Mouse (Mus musculus): ENCODE measurements around the gene Cnnm3. TPM values are rescaled to one million over a fixed set of nuclear protein-coding genes. Genes with fewer than 3 reads are reported as not detected.

The Cnnm3 gene
- polyA plus RNA-seq, 1 experiment = 5.6 TPM

DNA sequence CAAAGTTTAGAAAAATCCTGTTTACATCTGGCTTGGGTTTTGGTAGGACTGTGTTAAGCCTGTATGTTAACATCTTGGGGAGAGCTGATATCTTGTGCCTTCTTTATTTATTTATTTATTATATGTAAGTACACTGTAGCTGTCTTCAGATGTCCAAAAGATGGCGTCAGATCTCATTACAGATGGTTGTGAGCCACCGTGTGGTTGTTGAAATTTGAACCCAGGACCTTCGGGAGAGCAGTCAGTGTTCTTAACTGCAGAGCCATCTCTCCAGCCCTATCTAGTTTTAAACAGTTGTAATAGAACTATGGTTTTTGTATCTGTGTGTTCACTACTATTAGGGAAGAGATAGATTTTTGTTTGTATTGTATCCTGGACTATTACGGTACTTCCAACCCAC is 17.6 kb downstream of the Cnnm3 start:
- H3K36me3 ChIP-seq (ENCODE audit: control insufficient read depth, insufficient read depth, low read length) = peaks cover 2% of the 10 kb centered on the region; the same call in 1 of the 2 replicates
- no peak for TF ChIP-seq POLR2A (IDR thresholded peaks at IDR 0.05; ENCODE audit: control insufficient read depth, low read depth, low read length)

DNA sequence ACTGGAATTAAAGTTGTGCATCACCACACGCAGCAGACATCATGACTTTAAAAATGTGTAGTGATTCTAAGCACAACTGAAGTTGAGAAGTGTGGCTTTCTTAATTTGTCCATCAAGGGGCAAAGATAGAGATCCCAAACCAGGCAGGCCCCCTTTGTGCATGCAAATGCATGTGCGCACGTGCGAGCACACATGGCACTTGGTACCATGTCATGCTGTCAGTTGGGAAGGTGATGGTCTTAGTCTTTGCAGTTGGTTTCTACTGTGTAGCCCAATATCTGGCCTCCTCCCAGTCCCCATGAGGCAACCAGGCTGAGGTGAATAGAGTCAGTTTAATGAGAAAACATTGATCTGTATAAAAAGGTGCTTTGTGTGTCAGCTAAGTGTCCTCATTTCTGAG is 18.2 kb downstream of the Cnnm3 start:
- Histone ChIP-seq H3K4me1 (ENCODE audit: control insufficient read depth, insufficient read depth, low read length) (peaks cover 2% of the 10 kb centered on the region; the same call in 1 of the 2 replicates), H3K36me3 (ENCODE audit: control insufficient read depth, insufficient read depth, low read length) (peaks cover 2% of the 10 kb centered on the region; the same call in 1 of the 2 replicates), H3K4me3 (ENCODE audit: control insufficient read depth, low read depth, low read length) (no peak overlapping the region), H3K27me3 (ENCODE audit: control insufficient read depth, insufficient read depth, low read length) (no peaks in the 10 kb centered on the region), H3K27ac (ENCODE audit: control insufficient read depth, insufficient read depth, low read depth, low read length) (no peak overlapping the region)
- TF ChIP-seq POLR2A (IDR thresholded peaks at IDR 0.05; ENCODE audit: control insufficient read depth, low read depth, low read length) (no peak), CTCF (IDR thresholded peaks at IDR 0.05; ENCODE audit: control insufficient read depth, insufficient read depth, insufficient replicate concordance, low read depth, low read length) (no peak)

More for the DNA sequence above, 17.6 kb downstream of the Cnnm3 start:
- no peaks in the 10 kb centered on the region for H3K27me3 ChIP-seq (ENCODE audit: control insufficient read depth, insufficient read depth, low read length)
- H3K27ac ChIP-seq (ENCODE audit: control insufficient read depth, insufficient read depth, low read depth, low read length) = no peak overlapping the region
- peaks cover 2% of the 10 kb centered on the region; the same call in 1 of the 2 replicates for H3K4me1 ChIP-seq (ENCODE audit: control insufficient read depth, insufficient read depth, low read length)
- no peak overlapping the region for H3K4me3 ChIP-seq (ENCODE audit: control insufficient read depth, low read depth, low read length)

DNA sequence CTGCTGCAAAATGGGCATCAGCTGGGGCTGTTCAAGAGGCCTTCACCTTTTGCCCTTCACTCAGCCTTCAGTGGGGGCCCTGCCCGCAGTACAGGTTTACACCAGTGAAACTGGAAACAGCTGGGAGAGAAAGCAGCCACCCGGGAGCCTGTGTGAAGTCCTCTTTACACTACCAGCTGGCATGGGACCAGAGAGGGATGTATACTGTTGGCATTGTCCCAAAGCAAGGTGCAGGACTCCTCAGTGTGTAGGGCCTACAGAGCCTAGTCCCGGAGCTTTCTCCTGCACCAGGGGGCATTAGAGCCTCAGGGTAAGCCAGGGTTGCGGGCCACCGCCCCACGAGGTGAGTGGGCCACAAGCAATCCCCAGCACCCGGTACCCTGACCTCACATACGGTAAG is 18.8 kb downstream of the Cnnm3 start:
- H3K4me3 ChIP-seq (ENCODE audit: control insufficient read depth, low read depth, low read length) = no peak overlapping the region
- H3K27ac ChIP-seq (ENCODE audit: control insufficient read depth, insufficient read depth, low read depth, low read length) = no peak overlapping the region
- H3K27me3 ChIP-seq (ENCODE audit: control insufficient read depth, insufficient read depth, low read length) = no peaks in the 10 kb centered on the region
- TF ChIP-seq CTCF (IDR thresholded peaks at IDR 0.05; ENCODE audit: control insufficient read depth, insufficient read depth, insufficient replicate concordance, low read depth, low read length) = no peak
- TF ChIP-seq POLR2A (IDR thresholded peaks at IDR 0.05; ENCODE audit: control insufficient read depth, low read depth, low read length) = no peak
- peaks cover 2% of the 10 kb centered on the region; the same call in 1 of the 2 replicates for H3K4me1 ChIP-seq (ENCODE audit: control insufficient read depth, insufficient read depth, low read length)
- no peaks in the 10 kb centered on the region for H3K36me3 ChIP-seq (ENCODE audit: control insufficient read depth, insufficient read depth, low read length)

DNA sequence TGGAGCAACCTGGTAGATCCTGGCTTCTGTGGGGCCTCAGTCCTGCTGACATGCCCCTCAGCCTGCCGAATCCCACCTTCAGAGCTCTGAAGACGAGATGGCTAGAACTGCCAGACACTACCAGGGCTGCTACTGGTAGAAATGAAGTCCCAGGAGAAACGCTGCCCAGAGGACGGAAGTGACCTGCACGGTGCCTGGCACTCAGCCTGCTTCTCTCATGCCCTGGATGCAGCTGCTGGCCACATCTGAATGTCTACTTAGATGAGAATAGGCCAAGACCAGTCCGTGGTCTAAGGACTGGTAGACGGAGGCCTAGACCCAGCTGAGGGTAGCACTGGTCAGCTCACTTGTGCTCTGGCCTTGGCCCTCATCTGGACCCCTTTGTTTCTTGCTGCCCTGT is 19.3 kb downstream of the Cnnm3 start:
- H3K36me3 ChIP-seq (ENCODE audit: control insufficient read depth, insufficient read depth, low read length) = no peaks in the 10 kb centered on the region
- no peak overlapping the region for H3K4me3 ChIP-seq (ENCODE audit: control insufficient read depth, low read depth, low read length)
- H3K27me3 ChIP-seq (ENCODE audit: control insufficient read depth, insufficient read depth, low read length) = no peaks in the 10 kb centered on the region
- no peak for TF ChIP-seq CTCF (IDR thresholded peaks at IDR 0.05; ENCODE audit: control insufficient read depth, insufficient read depth, insufficient replicate concordance, low read depth, low read length)
- TF ChIP-seq POLR2A (IDR thresholded peaks at IDR 0.05; ENCODE audit: control insufficient read depth, low read depth, low read length) = no peak
- no peak overlapping the region for H3K27ac ChIP-seq (ENCODE audit: control insufficient read depth, insufficient read depth, low read depth, low read length)
- H3K4me1 ChIP-seq (ENCODE audit: control insufficient read depth, insufficient read depth, low read length) = peaks cover 2% of the 10 kb centered on the region; the same call in 1 of the 2 replicates

DNA sequence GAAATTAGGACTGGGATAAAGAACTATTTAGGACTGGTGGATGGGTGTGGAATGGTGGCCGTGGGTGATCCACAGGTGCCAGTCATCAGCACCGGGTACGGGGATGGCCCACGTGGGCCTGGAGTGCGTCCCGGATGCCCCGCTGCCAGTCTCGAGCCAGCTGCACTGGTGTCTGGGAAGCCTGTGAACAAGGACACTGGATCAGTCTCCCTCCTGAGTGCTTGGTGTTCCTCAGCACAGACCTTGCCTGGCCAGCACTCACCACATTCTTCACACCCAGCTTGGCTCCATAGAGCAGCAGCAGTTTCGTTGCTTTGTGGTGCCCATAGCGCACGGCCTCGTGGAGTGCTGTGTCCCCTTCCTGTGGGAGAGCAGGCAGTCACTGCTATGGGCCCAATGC is 19.8 kb downstream of the Cnnm3 start:
- TF ChIP-seq POLR2A (IDR thresholded peaks at IDR 0.05; ENCODE audit: control insufficient read depth, low read depth, low read length) = no peak
- no peak for TF ChIP-seq CTCF (IDR thresholded peaks at IDR 0.05; ENCODE audit: control insufficient read depth, insufficient read depth, insufficient replicate concordance, low read depth, low read length)
- H3K27me3 ChIP-seq (ENCODE audit: control insufficient read depth, insufficient read depth, low read length) = no peaks in the 10 kb centered on the region
- H3K27ac ChIP-seq (ENCODE audit: control insufficient read depth, insufficient read depth, low read depth, low read length) = no peak overlapping the region
- no peaks in the 10 kb centered on the region for H3K36me3 ChIP-seq (ENCODE audit: control insufficient read depth, insufficient read depth, low read length)
- H3K4me1 ChIP-seq (ENCODE audit: control insufficient read depth, insufficient read depth, low read length) = peaks cover 2% of the 10 kb centered on the region; the same call in 1 of the 2 replicates
- no peak overlapping the region for H3K4me3 ChIP-seq (ENCODE audit: control insufficient read depth, low read depth, low read length)

DNA sequence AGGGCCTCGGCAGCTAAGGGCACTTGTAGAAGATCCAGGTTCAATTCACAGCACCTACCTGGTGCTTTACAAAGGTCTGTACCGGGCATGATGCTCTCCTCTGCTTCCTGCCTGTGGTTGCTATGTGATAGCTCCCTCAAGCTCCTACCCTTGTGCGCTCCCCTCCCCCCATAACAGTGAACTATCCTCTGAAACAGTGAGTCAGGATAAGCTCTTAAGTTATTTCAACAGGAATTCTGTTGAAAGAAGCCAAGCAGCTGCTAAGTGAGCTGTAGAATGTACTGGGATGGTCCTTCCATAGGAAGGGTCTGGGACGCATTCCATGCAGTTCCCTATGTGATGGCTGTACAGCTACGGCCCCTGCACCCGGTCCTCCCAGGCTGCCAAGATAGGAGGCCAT is 21.9 kb downstream of the Cnnm3 start:
- Histone ChIP-seq H3K27me3 (ENCODE audit: control insufficient read depth, insufficient read depth, low read length) (no peaks in the 10 kb centered on the region), H3K27ac (ENCODE audit: control insufficient read depth, insufficient read depth, low read depth, low read length) (no peak overlapping the region), H3K4me1 (ENCODE audit: control insufficient read depth, insufficient read depth, low read length) (peaks cover 2% of the 10 kb centered on the region; the same call in 1 of the 2 replicates), H3K4me3 (ENCODE audit: control insufficient read depth, low read depth, low read length) (no peak overlapping the region), H3K36me3 (ENCODE audit: control insufficient read depth, insufficient read depth, low read length) (no peaks in the 10 kb centered on the region)
- no peak for TF ChIP-seq CTCF (IDR thresholded peaks at IDR 0.05; ENCODE audit: control insufficient read depth, insufficient read depth, insufficient replicate concordance, low read depth, low read length)
- TF ChIP-seq POLR2A (IDR thresholded peaks at IDR 0.05; ENCODE audit: control insufficient read depth, low read depth, low read length) = no peak

DNA sequence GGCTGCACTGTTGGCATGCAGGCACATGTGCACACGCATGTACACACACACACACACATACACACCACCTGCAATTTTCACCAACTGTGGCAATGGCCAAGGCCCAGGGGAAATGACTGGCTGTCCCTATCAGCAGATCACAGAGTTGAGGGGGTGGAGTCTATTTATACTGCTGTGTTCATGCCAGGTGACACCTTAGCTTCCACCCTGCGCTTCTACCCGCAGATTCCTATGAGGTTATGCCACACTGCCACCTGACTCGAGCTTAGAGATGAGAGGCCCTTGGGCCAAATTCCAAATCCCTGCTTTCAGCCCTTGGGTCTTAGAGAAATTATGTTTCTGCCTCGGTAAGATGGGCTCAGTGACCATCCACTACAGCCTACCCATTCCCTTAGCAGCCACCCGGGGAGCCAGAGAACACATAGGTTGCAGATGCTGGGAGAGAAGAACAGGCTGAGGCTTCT is 23.0 kb downstream of the Cnnm3 start:
- no peak for TF ChIP-seq CTCF (IDR thresholded peaks at IDR 0.05; ENCODE audit: control insufficient read depth, insufficient read depth, insufficient replicate concordance, low read depth, low read length)
- TF ChIP-seq POLR2A (IDR thresholded peaks at IDR 0.05; ENCODE audit: control insufficient read depth, low read depth, low read length) = 0 out of 2 replicates have a peak, but pooled peaks have one; percentile 9
- no peak overlapping the region for H3K27ac ChIP-seq (ENCODE audit: control insufficient read depth, insufficient read depth, low read depth, low read length)
- no peaks in the 10 kb centered on the region for H3K27me3 ChIP-seq (ENCODE audit: control insufficient read depth, insufficient read depth, low read length)
- no peaks in the 10 kb centered on the region for H3K36me3 ChIP-seq (ENCODE audit: control insufficient read depth, insufficient read depth, low read length)
- H3K4me1 ChIP-seq (ENCODE audit: control insufficient read depth, insufficient read depth, low read length) = peaks cover 2% of the 10 kb centered on the region; the same call in 1 of the 2 replicates
- H3K4me3 ChIP-seq (ENCODE audit: control insufficient read depth, low read depth, low read length) = no peak overlapping the region

Data from testis, adult 2 months (tissue).